ENCODE assay signal across 10 mouse cellular contexts in genomic region chr17:32917131-32917530, GRCm38 (mm10). TPM values are rescaled to one million over a fixed set of nuclear protein-coding genes. Genes with fewer than 3 reads are reported as not detected.
DNase-seq lines count a peak whose midpoint lies in the region; TF ChIP-seq lines count a peak whose summit lies in the region.
"Had no signal": no experiment of that assay in that cellular context is flagged by ENCODE, and none has a peak within 500 bp of the region (broad histone marks: within the 10 kb centered on the region; RNA-seq: fewer than 3 reads in every experiment).

TSS of gene Cyp4f14 (minus strand) at chr17:32917342.

- WGBS in heart, embryonic 10.5 days, result 75% methylated on average over 2 of the region's 2 CpGs
- whole genome bisulfite sequencing in small intestine, adult 2 months, result 28% methylated on average over 2 of the region's 2 CpGs
- 75% methylated on average over 2 of the region's 2 CpGs for WGBS in midbrain, embryonic 10.5 days

- H3K4me3 ChIP-seq in heart, embryonic 10.5 days, result no peak within 1 kb of the TSS
- peak within 1 kb of the TSS; percentile 57 for H3K4me3 ChIP-seq in small intestine, adult 2 months (ENCODE audit: low read depth, low read length)
- H3K4me3 ChIP-seq in midbrain, embryonic 10.5 days, result no peak within 1 kb of the TSS
- H3K4me3 ChIP-seq: left cerebral cortex, adult 2 months; midbrain, embryonic 12.5 days had no signal

- DNase-seq in heart, adult 11 months, result peak; percentile 94
- DNase-seq in heart, embryonic 10.5 days (ENCODE audit: low spot score), result no peak
- DNase-seq in right cerebral cortex, adult 18-20 months, result peak; percentile 9
- no peak for DNase-seq in right cerebral cortex, postnatal 36 days (ENCODE audit: low spot score in 2 of 2)
- DNase-seq in frontal cortex, postnatal 36 days (ENCODE audit: low spot score in 2 of 2), result peak; percentile 13 to 15
- DNase-seq in embryo, embryonic 10 days (ENCODE audit: low spot score), result no peak
- no peak for DNase-seq in midbrain, embryonic 10.5 days (ENCODE audit: low spot score)

- no peaks in the 10 kb centered on the region for H3K27me3 ChIP-seq in heart, embryonic 10.5 days (ENCODE audit: insufficient read depth, poor library complexity, severe bottlenecking)
- H3K27me3 ChIP-seq in small intestine, adult 2 months (ENCODE audit: control insufficient read depth, insufficient read depth, low read length), result no peaks in the 10 kb centered on the region
- no peaks in the 10 kb centered on the region for H3K27me3 ChIP-seq in midbrain, embryonic 10.5 days (ENCODE audit: low read depth, poor library complexity, severe bottlenecking)

- TF ChIP-seq CTCF in small intestine, adult 2 months (IDR thresholded peaks at IDR 0.05; ENCODE audit: extremely low read depth, insufficient read length, insufficient replicate concordance, low read depth, low read length), result no peak

- H3K9me3 ChIP-seq in heart, embryonic 10.5 days, result 0 out of 2 replicates have a peak, but pooled peaks cover 6% of the 10 kb centered on the region
- peaks cover 4% of the 10 kb centered on the region for H3K9me3 ChIP-seq in midbrain, embryonic 10.5 days (replicated peaks)
- H3K9me3 ChIP-seq: midbrain, embryonic 12.5 days had no signal

- peak; percentile 93; the same call in 1 of the 2 replicates for TF ChIP-seq POLR2A in small intestine, adult 2 months (IDR thresholded peaks at IDR 0.05; ENCODE audit: low read depth, low read length)

- H3K36me3 ChIP-seq in heart, embryonic 10.5 days, result no peaks in the 10 kb centered on the region
- H3K36me3 ChIP-seq in small intestine, adult 2 months (ENCODE audit: control insufficient read depth, insufficient read depth, low read length), result peaks cover 19% of the 10 kb centered on the region
- no peaks in the 10 kb centered on the region for H3K36me3 ChIP-seq in midbrain, embryonic 10.5 days
- H3K36me3 ChIP-seq: midbrain, embryonic 12.5 days had no signal

- H3K27ac ChIP-seq in heart, embryonic 10.5 days, result no peak within 1 kb of the TSS
- H3K27ac ChIP-seq in small intestine, adult 2 months (ENCODE audit: insufficient read depth, low read depth, low read length), result peak within 1 kb of the TSS; percentile 89
- H3K27ac ChIP-seq in midbrain, embryonic 10.5 days (replicated peaks), result no peak within 1 kb of the TSS
- H3K27ac ChIP-seq: left cerebral cortex, adult 2 months; midbrain, embryonic 12.5 days had no signal

- no peaks in the 10 kb centered on the region for H3K4me1 ChIP-seq in heart, embryonic 10.5 days
- H3K4me1 ChIP-seq in small intestine, adult 2 months (ENCODE audit: control insufficient read depth, insufficient read depth, insufficient read length, low read length), result peaks cover 26% of the 10 kb centered on the region; the same call in 1 of the 2 replicates
- no peaks in the 10 kb centered on the region for H3K4me1 ChIP-seq in midbrain, embryonic 10.5 days
- H3K4me1 ChIP-seq: midbrain, embryonic 12.5 days had no signal

RNA-seq across cellular contexts. Expression of gene Cyp4f14, which starts in this region (rescaled TPM):
- not detected in 2 replicates for polyA plus RNA-seq in heart, embryonic 10.5 days (2016; fragmentation: Nextera tagmentation; extraction: Ambion mirVana)
- polyA plus RNA-seq in small intestine, adult 2 months (2012; rRNA removed), result 364 and 1,373 TPM in 2 replicates
- not detected in 2 replicates for polyA plus RNA-seq in midbrain, embryonic 10.5 days (2016; fragmentation: Nextera tagmentation; extraction: Ambion mirVana)
- polyA plus RNA-seq: midbrain, embryonic 12.5 days had no signal

Comparison
In these comparisons a context has a peak if more than half of its experiments do, and no peak if none do; other contexts are left out.
1. RNA of gene Cyp4f14 (polyA plus RNA-seq): 364 to 1,373 TPM in small intestine, adult 2 months; not detected in heart, embryonic 10.5 days and not detected in midbrain, embryonic 10.5 days; every median in the first group is over 100 times any median in the second.
2. DNase-seq: peak in heart, adult 11 months (single experiment), right cerebral cortex, adult 18-20 months (single experiment) and frontal cortex, postnatal 36 days (2 of 2); none in heart, embryonic 10.5 days (single experiment), right cerebral cortex, postnatal 36 days (0 of 2), embryo, embryonic 10 days (single experiment) and midbrain, embryonic 10.5 days (single experiment).